Mouse (Mus musculus): ENCODE measurements around the gene Gp9. TPM values are rescaled to one million over a fixed set of nuclear protein-coding genes. Genes with fewer than 3 reads are reported as not detected.

Gp9 gene
- polyA plus RNA-seq, 1 experiment from 2014 or later, result 0.19 TPM

Other genes with a start within 250 kb of the Gp9 start
- 57.1 to 128 TPM (median 92.0 TPM) in 3 replicates for gene Arhgap25, start 244.8 kb upstream of the Gp9 start, polyA plus RNA-seq (2018)
- 0.82 to 2.6 TPM (median 1.1 TPM) in 3 replicates for gene Prokr1, start 187.3 kb upstream of the Gp9 start, polyA plus RNA-seq (2018)
- gene Aplf, start 105.9 kb upstream of the Gp9 start, polyA plus RNA-seq (2018), result 3.7 to 8.1 TPM (median 7.2 TPM) in 3 replicates
- not detected in 3 replicates for gene Efcc1, start 47.2 kb upstream of the Gp9 start, polyA plus RNA-seq (2018)
- gene Rab43, start 34.1 kb downstream of the Gp9 start, polyA plus RNA-seq (2018), result 25.3 to 51.3 TPM (median 35.5 TPM) in 3 replicates
- 2.6 to 20.2 TPM (median 3.1 TPM) in 3 replicates for gene Gm45140, start 57.7 kb downstream of the Gp9 start, polyA plus RNA-seq (2018)
- gene Isy1, start 60.7 kb downstream of the Gp9 start, polyA plus RNA-seq (2018), result 23.0 to 55.1 TPM (median 40.1 TPM) in 3 replicates
- 127 to 335 TPM (median 146 TPM) in 3 replicates for gene Cnbp, start 73.0 kb downstream of the Gp9 start, polyA plus RNA-seq (2018)
- 36.1 to 45.7 TPM (median 37.8 TPM) in 3 replicates for gene Copg1, start 109.7 kb downstream of the Gp9 start, polyA plus RNA-seq (2018)
- 7.1 to 9.6 TPM (median 7.4 TPM) in 3 replicates for gene Hmces, start 135.9 kb downstream of the Gp9 start, polyA plus RNA-seq (2018)
- 0.20 to 0.32 TPM in 2 of 3 replicates, not detected in the other for gene H1fx, start 203.6 kb downstream of the Gp9 start, polyA plus RNA-seq (2018)

Data from macrophage (primary cell).